Mouse (Mus musculus): ENCODE results near the gene Mxra8. TPM values are rescaled to one million over a fixed set of nuclear protein-coding genes. Genes with fewer than 3 reads are reported as not detected.

Gene Mxra8
- polyA plus RNA-seq, 1 experiment from 2014 or later = 38.5 TPM

DNA sequence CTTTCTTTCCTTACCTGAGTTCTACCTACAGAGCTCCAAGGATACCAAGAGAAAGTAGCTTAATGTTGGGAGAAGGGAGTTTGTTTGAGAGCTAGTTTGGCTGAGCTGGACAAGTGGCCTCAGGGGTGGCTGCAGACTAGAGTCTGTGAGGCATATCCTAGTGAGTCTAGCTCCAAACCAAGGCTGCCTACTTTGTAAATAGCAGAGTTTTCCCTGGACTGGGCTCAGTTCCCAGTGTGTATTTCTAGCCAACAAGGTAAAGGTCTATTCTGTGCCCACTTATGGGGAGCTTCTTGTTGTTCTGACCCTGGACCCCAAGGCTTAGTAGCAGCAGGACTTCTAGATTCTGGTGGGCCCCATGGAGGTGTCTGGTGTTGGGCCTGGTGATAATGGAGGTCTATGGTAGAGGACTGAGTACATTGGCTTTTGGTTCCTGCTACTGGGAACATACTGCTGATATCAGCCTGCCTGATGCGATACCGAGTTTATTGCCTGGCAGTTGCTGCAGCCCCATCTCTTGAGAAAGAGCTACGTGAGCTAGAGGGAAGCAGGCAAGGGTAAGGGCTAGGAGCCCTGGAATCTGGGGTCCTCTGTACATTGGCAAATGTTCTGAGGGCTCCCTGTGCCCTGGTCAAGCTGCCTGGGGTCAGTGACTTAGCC is 10.4 kb downstream of the Mxra8 start:
- 84% methylated on average over 3 of the region's 3 CpGs for WGBS
- Histone ChIP-seq H3K4me1 (ENCODE audit: control insufficient read depth, insufficient read depth, low read length) (peaks cover 18% of the 10 kb centered on the region), H3K9ac (ENCODE audit: low read length) (no peak overlapping the region), H3K27me3 (ENCODE audit: control insufficient read depth, insufficient read depth, low read length) (no peaks in the 10 kb centered on the region), H3K27ac (ENCODE audit: low read depth, low read length) (no peak overlapping the region), H3K9me3 (ENCODE audit: control insufficient read depth, low read length) (no peaks in the 10 kb centered on the region), H3K36me3 (ENCODE audit: control insufficient read depth, insufficient read depth, low read length) (peaks cover under 1% of the 10 kb centered on the region), H3K4me3 (ENCODE audit: low read depth, low read length) (no peak overlapping the region), H3K4me2 (ENCODE audit: low read depth) (no peak overlapping the region)
- no peak for ATAC-seq (ENCODE audit: insufficient read depth, low FRiP score, low TSS enrichment)
- DNase-seq (ENCODE audit: low spot score) = no peak

DNA sequence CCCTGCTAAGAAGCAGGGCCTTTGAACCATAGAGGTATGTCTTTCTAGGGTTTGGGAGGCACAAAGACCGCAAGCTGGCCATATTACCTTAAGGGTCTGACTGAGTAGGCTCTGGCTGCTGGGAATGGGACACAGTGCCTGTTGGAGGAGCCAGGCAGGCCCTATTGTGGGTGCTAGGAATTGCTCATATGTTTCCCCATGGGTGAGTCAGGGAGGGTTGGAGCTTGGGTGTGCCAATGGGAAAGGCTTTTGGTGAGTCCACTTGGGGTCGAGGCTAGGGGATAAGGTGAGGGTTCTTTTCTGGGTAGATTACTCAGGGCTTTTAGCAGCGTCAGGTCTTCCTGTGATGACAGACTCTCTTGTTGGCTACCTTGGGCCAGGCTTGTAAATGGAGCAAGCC is 11.9 kb downstream of the Mxra8 start:
- H3K4me3 ChIP-seq (ENCODE audit: low read depth, low read length) = no peak overlapping the region
- H3K4me2 ChIP-seq (ENCODE audit: low read depth) = no peak overlapping the region
- H3K9ac ChIP-seq (ENCODE audit: low read length) = no peak overlapping the region
- H3K4me1 ChIP-seq (ENCODE audit: control insufficient read depth, insufficient read depth, low read length) = peaks cover 17% of the 10 kb centered on the region
- H3K36me3 ChIP-seq (ENCODE audit: control insufficient read depth, insufficient read depth, low read length) = peaks cover 4% of the 10 kb centered on the region
- H3K9me3 ChIP-seq (ENCODE audit: control insufficient read depth, low read length) = no peaks in the 10 kb centered on the region
- WGBS = 91% methylated on average over 3 of the region's 3 CpGs
- no peaks in the 10 kb centered on the region for H3K27me3 ChIP-seq (ENCODE audit: control insufficient read depth, insufficient read depth, low read length)
- H3K27ac ChIP-seq (ENCODE audit: low read depth, low read length) = no peak overlapping the region
- DNase-seq (ENCODE audit: low spot score) (no peak), ATAC-seq (ENCODE audit: insufficient read depth, low FRiP score, low TSS enrichment) (no peak)

- H3K9me3 ChIP-seq (ENCODE audit: control insufficient read depth, low read length) = no peaks in the 10 kb centered on the region
- no peak overlapping the region for H3K4me3 ChIP-seq (ENCODE audit: low read depth, low read length)
- peaks cover 5% of the 10 kb centered on the region for H3K36me3 ChIP-seq (ENCODE audit: control insufficient read depth, insufficient read depth, low read length)
- peaks cover 14% of the 10 kb centered on the region for H3K4me1 ChIP-seq (ENCODE audit: control insufficient read depth, insufficient read depth, low read length)
- H3K4me2 ChIP-seq (ENCODE audit: low read depth) = no peak overlapping the region
- DNase-seq (ENCODE audit: low spot score) (no peak), ATAC-seq (ENCODE audit: insufficient read depth, low FRiP score, low TSS enrichment) (no peak)
- no peak overlapping the region for H3K27ac ChIP-seq (ENCODE audit: low read depth, low read length)
- H3K9ac ChIP-seq (ENCODE audit: low read length) = no peak overlapping the region
- WGBS = 93% methylated on average over 2 of the region's 2 CpGs
- H3K27me3 ChIP-seq (ENCODE audit: control insufficient read depth, insufficient read depth, low read length) = no peaks in the 10 kb centered on the region
These were observed 12.5 kb downstream of the Mxra8 start for GRCm38 (mm10) chr4:155851951-155852411.

- H3K36me3 ChIP-seq (ENCODE audit: control insufficient read depth, insufficient read depth, low read length) = peaks cover 9% of the 10 kb centered on the region
These were observed 13.9 kb downstream of the Mxra8 start for GRCm38 (mm10) chr4:155853421-155853820.

GRCm38 (mm10) chr4:155854991-155855390 is 15.5 kb downstream of the Mxra8 start:
- DNase-seq (ENCODE audit: low spot score) = no peak
- no peaks in the 10 kb centered on the region for H3K27me3 ChIP-seq (ENCODE audit: control insufficient read depth, insufficient read depth, low read length)
- H3K9me3 ChIP-seq (ENCODE audit: control insufficient read depth, low read length) = no peaks in the 10 kb centered on the region
- ATAC-seq (ENCODE audit: insufficient read depth, low FRiP score, low TSS enrichment) = no peak
- 96% methylated on average over 12 of the region's 12 CpGs for WGBS
- no peak overlapping the region for H3K27ac ChIP-seq (ENCODE audit: low read depth, low read length)
- peaks cover 11% of the 10 kb centered on the region for H3K36me3 ChIP-seq (ENCODE audit: control insufficient read depth, insufficient read depth, low read length)
- H3K4me3 ChIP-seq (ENCODE audit: low read depth, low read length) = no peak overlapping the region
- H3K4me1 ChIP-seq (ENCODE audit: control insufficient read depth, insufficient read depth, low read length) = no peaks in the 10 kb centered on the region
- no peak overlapping the region for H3K4me2 ChIP-seq (ENCODE audit: low read depth)
- no peak overlapping the region for H3K9ac ChIP-seq (ENCODE audit: low read length)

More at GRCm38 (mm10) chr4:155853421-155853820, 13.9 kb downstream of the Mxra8 start:
- 90% methylated on average over 9 of the region's 9 CpGs for WGBS
- Histone ChIP-seq H3K9ac (ENCODE audit: low read length) (no peak overlapping the region), H3K4me3 (ENCODE audit: low read depth, low read length) (no peak overlapping the region), H3K4me2 (ENCODE audit: low read depth) (no peak overlapping the region), H3K4me1 (ENCODE audit: control insufficient read depth, insufficient read depth, low read length) (peaks cover 7% of the 10 kb centered on the region), H3K9me3 (ENCODE audit: control insufficient read depth, low read length) (no peaks in the 10 kb centered on the region), H3K27me3 (ENCODE audit: control insufficient read depth, insufficient read depth, low read length) (no peaks in the 10 kb centered on the region), H3K27ac (ENCODE audit: low read depth, low read length) (no peak overlapping the region)
- ATAC-seq (ENCODE audit: insufficient read depth, low FRiP score, low TSS enrichment) = no peak
- no peak for DNase-seq (ENCODE audit: low spot score)

DNA sequence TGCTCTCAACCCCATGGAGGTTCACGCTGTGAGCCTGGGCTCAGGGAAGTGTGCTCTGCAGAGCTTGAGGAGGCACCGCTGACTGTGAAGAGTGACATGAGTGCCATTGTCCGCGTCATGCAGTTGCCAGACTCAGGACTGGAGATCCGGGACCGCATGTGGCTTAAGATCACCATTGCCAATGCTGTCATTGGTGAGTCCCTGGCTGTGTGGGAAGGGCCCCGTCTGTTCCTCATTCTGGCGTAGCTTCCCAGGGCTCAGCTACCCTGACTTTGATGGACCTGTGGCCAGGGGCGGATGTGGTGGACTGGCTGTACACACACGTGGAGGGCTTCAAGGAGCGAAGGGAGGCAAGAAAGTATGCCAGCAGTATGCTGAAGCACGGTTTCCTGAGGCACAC is 16.6 kb downstream of the Mxra8 start:
- H3K36me3 ChIP-seq (ENCODE audit: control insufficient read depth, insufficient read depth, low read length) = peaks cover 11% of the 10 kb centered on the region
- no peak overlapping the region for H3K4me2 ChIP-seq (ENCODE audit: low read depth)

GRCm38 (mm10) chr4:155856881-155857280 is 17.4 kb downstream of the Mxra8 start:
- H3K27me3 ChIP-seq (ENCODE audit: control insufficient read depth, insufficient read depth, low read length) = no peaks in the 10 kb centered on the region
- no peak overlapping the region for H3K27ac ChIP-seq (ENCODE audit: low read depth, low read length)
- H3K4me1 ChIP-seq (ENCODE audit: control insufficient read depth, insufficient read depth, low read length) = no peaks in the 10 kb centered on the region
- no peak for ATAC-seq (ENCODE audit: insufficient read depth, low FRiP score, low TSS enrichment)
- DNase-seq (ENCODE audit: low spot score) = no peak
- 84% methylated on average over 3 of the region's 3 CpGs for WGBS
- H3K4me2 ChIP-seq (ENCODE audit: low read depth) = no peak overlapping the region
- no peaks in the 10 kb centered on the region for H3K9me3 ChIP-seq (ENCODE audit: control insufficient read depth, low read length)
- H3K9ac ChIP-seq (ENCODE audit: low read length) = no peak overlapping the region
- H3K36me3 ChIP-seq (ENCODE audit: control insufficient read depth, insufficient read depth, low read length) = peaks cover 11% of the 10 kb centered on the region
- H3K4me3 ChIP-seq (ENCODE audit: low read depth, low read length) = no peak overlapping the region

More for the DNA sequence above, 16.6 kb downstream of the Mxra8 start:
- H3K9me3 ChIP-seq (ENCODE audit: control insufficient read depth, low read length) = no peaks in the 10 kb centered on the region
- no peaks in the 10 kb centered on the region for H3K27me3 ChIP-seq (ENCODE audit: control insufficient read depth, insufficient read depth, low read length)
- H3K4me1 ChIP-seq (ENCODE audit: control insufficient read depth, insufficient read depth, low read length) = no peaks in the 10 kb centered on the region
- 96% methylated on average over 12 of the region's 12 CpGs for WGBS
- ATAC-seq (ENCODE audit: insufficient read depth, low FRiP score, low TSS enrichment) (no peak), DNase-seq (ENCODE audit: low spot score) (no peak)
- H3K9ac ChIP-seq (ENCODE audit: low read length) = no peak overlapping the region
- H3K27ac ChIP-seq (ENCODE audit: low read depth, low read length) = no peak overlapping the region
- no peak overlapping the region for H3K4me3 ChIP-seq (ENCODE audit: low read depth, low read length)

DNA sequence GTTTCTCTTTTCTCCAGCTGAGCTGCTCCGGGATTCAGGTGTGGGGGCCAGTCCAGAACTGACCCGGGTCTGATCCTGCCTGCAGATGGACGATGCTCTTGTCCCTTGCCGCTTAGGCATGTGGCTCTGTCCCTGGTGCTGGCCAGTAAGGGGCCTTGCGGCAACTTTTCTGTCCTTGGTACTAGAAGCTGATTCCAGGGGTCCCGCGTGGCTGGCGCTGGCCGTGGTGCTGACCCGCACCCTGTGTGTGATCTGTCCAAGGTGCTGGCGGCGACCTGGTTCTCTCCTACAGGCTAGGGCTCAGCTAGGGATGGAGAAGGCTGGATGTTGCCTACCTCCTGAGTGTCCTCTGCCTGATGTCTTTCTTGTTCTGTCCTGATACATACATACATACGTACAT is 19.8 kb downstream of the Mxra8 start:
- Histone ChIP-seq H3K4me2 (ENCODE audit: low read depth) (no peak overlapping the region), H3K27me3 (ENCODE audit: control insufficient read depth, insufficient read depth, low read length) (no peaks in the 10 kb centered on the region), H3K27ac (ENCODE audit: low read depth, low read length) (no peak overlapping the region), H3K9ac (ENCODE audit: low read length) (no peak overlapping the region), H3K9me3 (ENCODE audit: control insufficient read depth, low read length) (no peaks in the 10 kb centered on the region), H3K4me1 (ENCODE audit: control insufficient read depth, insufficient read depth, low read length) (no peaks in the 10 kb centered on the region), H3K36me3 (ENCODE audit: control insufficient read depth, insufficient read depth, low read length) (peaks cover 11% of the 10 kb centered on the region), H3K4me3 (ENCODE audit: low read depth, low read length) (no peak overlapping the region)
- DNase-seq (ENCODE audit: low spot score) = peak; percentile 76
- WGBS = 29% methylated on average over 13 of the region's 13 CpGs
- no peak for ATAC-seq (ENCODE audit: insufficient read depth, low FRiP score, low TSS enrichment)

DNA sequence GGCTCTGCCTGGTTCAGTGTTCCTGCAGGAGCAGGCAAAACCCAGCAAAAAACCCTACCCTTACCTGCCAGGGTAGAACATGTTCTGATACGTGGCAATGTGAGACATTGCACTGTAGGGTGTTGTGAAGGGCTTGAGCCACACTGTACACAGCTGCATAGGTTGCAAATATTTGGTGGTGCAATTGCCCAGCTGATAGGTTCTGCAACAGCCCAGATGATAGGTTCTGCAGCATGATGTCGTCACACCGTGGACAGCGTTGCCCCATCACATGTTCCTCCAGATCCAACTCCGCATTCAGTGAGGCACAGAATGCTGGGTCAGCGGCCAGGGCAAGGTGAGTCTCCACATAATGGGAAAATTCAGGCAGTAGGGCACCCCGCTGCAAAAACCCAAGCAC is 22.3 kb downstream of the Mxra8 start:
- WGBS = 92% methylated on average over 7 of the region's 7 CpGs
- no peak overlapping the region for H3K4me3 ChIP-seq (ENCODE audit: low read depth, low read length)
- ATAC-seq (ENCODE audit: insufficient read depth, low FRiP score, low TSS enrichment) (no peak), DNase-seq (ENCODE audit: low spot score) (no peak)
- no peaks in the 10 kb centered on the region for H3K9me3 ChIP-seq (ENCODE audit: control insufficient read depth, low read length)
- H3K27ac ChIP-seq (ENCODE audit: low read depth, low read length) = no peak overlapping the region
- no peak overlapping the region for H3K4me2 ChIP-seq (ENCODE audit: low read depth)
- no peaks in the 10 kb centered on the region for H3K4me1 ChIP-seq (ENCODE audit: control insufficient read depth, insufficient read depth, low read length)
- H3K27me3 ChIP-seq (ENCODE audit: control insufficient read depth, insufficient read depth, low read length) = no peaks in the 10 kb centered on the region
- H3K9ac ChIP-seq (ENCODE audit: low read length) = no peak overlapping the region
- peaks cover 10% of the 10 kb centered on the region for H3K36me3 ChIP-seq (ENCODE audit: control insufficient read depth, insufficient read depth, low read length)

All from neural tube, embryonic 11.5 days (tissue).